Mouse (Mus musculus) hindbrain, embryonic 11.5 days (tissue): Measurements from ENCODE around the gene Filip1. TPM values are rescaled to one million over a fixed set of nuclear protein-coding genes. Genes with fewer than 3 reads are reported as not detected.

Experiments used
- ATAC-seq: fragments of 200-750 bp; cut with Nextera tagmentation; 2 replicates; pipeline ENCODE4 v1.8.0; 2017; ENCODE audit warnings: mild to moderate bottlenecking, moderate TSS enrichment, moderate library complexity; ENCODE audit not compliant: low FRiP score
- DNase-seq: peaks from one replicate; pipeline ENCODE4 v3.0.0-alpha.2; 2015; ENCODE audit warnings: low spot score
- H3K27ac ChIP-seq: fragments of 300-500 bp; sonication (generic); 2 replicates; pipeline ENCODE4 v1.5.1; 2014; ENCODE audit warnings: mild to moderate bottlenecking, low read depth, low read length
- H3K27me3 ChIP-seq: fragments of 300-500 bp; sonication (generic); 2 replicates; pipeline ENCODE4 v1.6.1; 2014; ENCODE audit warnings: mild to moderate bottlenecking, low read length, moderate library complexity, mixed read lengths; ENCODE audit not compliant: control insufficient read depth, insufficient read depth
- H3K36me3 ChIP-seq: fragments of 300-500 bp; sonication (generic); 2 replicates; pipeline ENCODE4 v1.6.1; 2014; ENCODE audit warnings: mild to moderate bottlenecking, low read length, moderate library complexity, mixed read lengths; ENCODE audit not compliant: control insufficient read depth, insufficient read depth
- H3K4me1 ChIP-seq: fragments of 300-500 bp; sonication (generic); replicated peaks from 2 replicates; pipeline ENCODE4 v1.6.1; 2014; ENCODE audit warnings: low read length, mixed read lengths; ENCODE audit not compliant: control insufficient read depth, insufficient read depth
- H3K4me2 ChIP-seq: fragments of 300-500 bp; sonication (generic); replicated peaks from 2 replicates; pipeline ENCODE4 v1.6.1; 2014; ENCODE audit warnings: mild to moderate bottlenecking, low read depth, low read length
- H3K4me3 ChIP-seq: fragments of 300-500 bp; sonication (generic); 2 replicates; pipeline ENCODE4 v1.5.1; 2014; ENCODE audit warnings: low read depth, low read length
- H3K9ac ChIP-seq: fragments of 300-500 bp; sonication (generic); 2 replicates; pipeline ENCODE4 v1.6.1; 2014; ENCODE audit warnings: low read depth, low read length
- H3K9me3 ChIP-seq: fragments of 300-500 bp; sonication (generic); 2 replicates; pipeline ENCODE4 v1.6.1; 2016; ENCODE audit warnings: low read length; ENCODE audit not compliant: control insufficient read depth
- WGBS: fragments of 180-500 bp; shearing (Covaris S2); extraction: QIAGEN DNeasy Blood & Tissue Kit; methylation state at CpG from one replicate; pipeline ENCODE4 v1.1.7; 2014; 5-methylcytosine and 5-hydroxymethylcytosine counted together
- polyA plus RNA-seq: library from polyadenylated mRNA; unstranded; fragments of >200 nt; fragmentation: Nextera tagmentation; extraction: Ambion mirVana; gene quantifications from 2 replicates; pipeline ENCODE4 v1.2.1, GENCODE M21; 2014

Gene Filip1
- polyA plus RNA-seq, 1 experiment from 2014 or later: 5.6 TPM

DNA sequence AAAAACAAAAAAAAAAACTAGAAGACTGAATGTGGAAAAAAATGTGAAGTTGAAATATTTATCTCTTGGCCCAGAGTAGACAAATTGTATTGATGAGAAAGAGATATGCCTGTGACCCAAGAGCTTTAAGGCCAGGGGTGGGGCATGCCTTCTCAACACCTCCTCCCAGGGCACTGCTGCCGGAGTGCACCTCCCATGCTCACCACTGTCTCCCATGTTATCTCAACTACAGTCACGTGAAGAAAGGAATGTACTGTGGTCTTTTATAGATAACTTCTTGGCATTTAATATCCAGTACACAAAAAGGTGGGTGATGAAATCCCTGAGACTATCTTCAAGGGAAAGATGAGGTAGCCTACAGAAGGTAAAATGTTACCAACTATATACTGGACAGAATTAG, 64.7 kb downstream of the Filip1 start:
- DNase-seq: no peak

DNA sequence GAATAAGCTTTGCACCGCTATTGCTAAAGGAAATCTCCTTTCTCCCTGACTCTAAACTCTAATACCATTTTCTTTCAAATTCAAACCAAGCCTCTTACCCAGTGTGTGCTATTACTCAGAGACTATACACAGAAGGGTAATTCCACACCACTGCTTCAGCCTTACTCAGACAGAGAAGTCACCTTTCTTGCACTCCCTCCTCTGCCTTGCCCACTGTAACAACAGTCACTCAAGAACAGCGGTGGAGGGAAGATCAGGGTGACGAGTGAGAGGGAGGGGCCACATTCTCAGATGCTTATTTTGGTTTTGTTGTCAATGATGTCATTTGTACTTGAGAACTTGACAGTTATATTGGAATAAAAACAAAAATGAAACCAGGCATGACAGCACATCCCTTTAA, 65.2 kb downstream of the Filip1 start:
- ATAC-seq (no peak), DNase-seq (no peak)
- 82% methylated on average over 3 of the region's 3 CpGs for WGBS
- H3K27ac ChIP-seq: no peak overlapping the region
- no peaks in the 10 kb centered on the region for H3K36me3 ChIP-seq
- no peak overlapping the region for H3K9ac ChIP-seq
- H3K4me1 ChIP-seq: no peaks in the 10 kb centered on the region
- H3K4me2 ChIP-seq: no peak overlapping the region
- no peaks in the 10 kb centered on the region for H3K9me3 ChIP-seq
- H3K4me3 ChIP-seq: no peak overlapping the region
- no peaks in the 10 kb centered on the region for H3K27me3 ChIP-seq

More for the DNA sequence above, 64.7 kb downstream of the Filip1 start:
- Histone ChIP-seq H3K9ac (no peak overlapping the region), H3K36me3 (no peaks in the 10 kb centered on the region), H3K27me3 (no peaks in the 10 kb centered on the region), H3K9me3 (no peaks in the 10 kb centered on the region), H3K4me1 (no peaks in the 10 kb centered on the region), H3K4me2 (no peak overlapping the region), H3K4me3 (no peak overlapping the region), H3K27ac (no peak overlapping the region)
- ATAC-seq: no peak
- 66% methylated on average over 2 of the region's 2 CpGs for WGBS

DNA sequence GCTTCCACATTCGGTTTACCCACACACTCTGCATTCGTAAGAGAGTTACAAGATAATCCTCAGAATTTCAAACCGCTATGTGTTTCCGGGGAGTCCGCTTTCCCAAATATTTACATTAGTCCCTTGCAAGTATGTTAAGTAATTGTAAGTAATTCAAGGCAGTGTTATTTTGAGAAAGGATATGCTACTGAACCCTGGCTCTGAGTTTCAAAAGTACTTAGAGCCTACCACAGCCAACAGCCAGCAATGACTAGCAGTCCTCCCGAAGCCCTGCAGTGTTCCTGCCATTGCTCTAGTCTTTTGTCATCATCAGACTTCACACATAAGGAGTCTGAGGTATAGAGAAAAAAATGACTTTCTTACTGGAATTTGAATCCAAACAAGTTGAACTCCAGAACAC, 67.8 kb downstream of the Filip1 start:
- Histone ChIP-seq H3K36me3 (no peaks in the 10 kb centered on the region), H3K9me3 (no peaks in the 10 kb centered on the region), H3K4me2 (no peak overlapping the region), H3K27ac (no peak overlapping the region), H3K4me1 (no peaks in the 10 kb centered on the region), H3K9ac (no peak overlapping the region), H3K4me3 (no peak overlapping the region), H3K27me3 (no peaks in the 10 kb centered on the region)
- DNase-seq: no peak
- no peak for ATAC-seq
- WGBS: 86% methylated on average over 6 of the region's 6 CpGs

DNA sequence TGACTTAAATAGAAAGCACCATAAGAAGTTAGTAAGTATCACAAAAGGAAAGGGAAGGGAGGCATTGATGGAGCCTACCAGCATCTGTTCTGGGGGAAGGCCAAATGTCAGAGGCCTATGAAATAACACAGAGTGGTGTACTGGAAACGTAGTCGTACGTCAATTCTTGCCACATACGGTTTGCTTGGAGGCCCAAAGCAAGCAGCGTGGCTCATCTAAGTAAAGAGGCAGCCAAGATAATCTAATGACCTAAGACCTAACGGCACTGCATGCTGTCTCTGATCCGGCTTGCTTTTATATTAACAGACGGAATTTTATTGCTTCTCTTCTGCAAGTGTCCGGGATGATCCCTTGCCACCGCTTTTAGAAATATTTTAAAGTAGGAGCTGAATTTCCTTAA, 68.7 kb downstream of the Filip1 start:
- H3K4me2 ChIP-seq: no peak overlapping the region
- H3K4me1 ChIP-seq: no peaks in the 10 kb centered on the region
- no peaks in the 10 kb centered on the region for H3K27me3 ChIP-seq
- no peak overlapping the region for H3K27ac ChIP-seq
- WGBS: 79% methylated on average over 10 of the region's 10 CpGs
- ATAC-seq (no peak), DNase-seq (no peak)
- H3K4me3 ChIP-seq: no peak overlapping the region
- no peak overlapping the region for H3K9ac ChIP-seq
- no peaks in the 10 kb centered on the region for H3K36me3 ChIP-seq
- no peaks in the 10 kb centered on the region for H3K9me3 ChIP-seq

DNA sequence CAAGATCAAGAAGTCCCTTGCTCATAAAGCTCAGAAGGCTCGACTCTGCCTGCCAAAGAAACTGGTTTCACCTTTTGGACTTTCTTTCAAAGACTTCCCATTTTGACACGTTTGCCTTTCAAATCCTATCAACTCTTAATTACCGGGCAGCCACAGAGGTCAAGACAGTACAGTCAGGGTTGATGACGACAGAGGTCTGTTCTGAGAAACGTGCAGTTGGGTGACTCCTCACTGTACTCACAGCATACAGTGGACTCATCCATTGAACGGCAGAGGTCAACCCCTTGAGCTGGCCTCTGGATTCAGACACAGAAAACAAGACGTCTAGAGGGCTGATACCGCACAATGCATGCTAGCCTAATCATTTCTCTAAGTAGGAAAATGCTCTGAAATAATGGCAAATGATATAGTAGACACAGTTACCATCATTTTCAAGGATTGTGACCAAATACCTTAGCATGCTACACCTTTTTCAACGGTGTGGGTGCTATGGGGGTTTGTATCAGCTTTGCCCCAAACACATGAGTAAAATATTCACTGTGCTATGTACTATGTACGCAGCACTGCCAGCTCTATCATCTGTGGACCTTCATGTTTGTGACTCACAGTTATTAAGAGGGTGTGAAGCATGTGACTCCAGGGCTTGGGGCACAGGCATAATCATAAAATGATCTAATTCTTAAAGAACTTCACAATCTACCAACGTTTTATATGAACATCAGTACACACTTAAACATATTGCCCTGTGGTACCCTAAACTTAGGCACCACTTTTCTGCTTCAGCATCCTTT, 74.0 kb downstream of the Filip1 start:
- Histone ChIP-seq H3K4me3 (no peak overlapping the region), H3K4me2 (no peak overlapping the region), H3K4me1 (no peaks in the 10 kb centered on the region), H3K9me3 (no peaks in the 10 kb centered on the region), H3K27ac (no peak overlapping the region), H3K36me3 (no peaks in the 10 kb centered on the region), H3K9ac (no peak overlapping the region), H3K27me3 (no peaks in the 10 kb centered on the region)
- DNase-seq: no peak
- 77% methylated on average over 11 of the region's 11 CpGs for WGBS
- no peak for ATAC-seq

DNA sequence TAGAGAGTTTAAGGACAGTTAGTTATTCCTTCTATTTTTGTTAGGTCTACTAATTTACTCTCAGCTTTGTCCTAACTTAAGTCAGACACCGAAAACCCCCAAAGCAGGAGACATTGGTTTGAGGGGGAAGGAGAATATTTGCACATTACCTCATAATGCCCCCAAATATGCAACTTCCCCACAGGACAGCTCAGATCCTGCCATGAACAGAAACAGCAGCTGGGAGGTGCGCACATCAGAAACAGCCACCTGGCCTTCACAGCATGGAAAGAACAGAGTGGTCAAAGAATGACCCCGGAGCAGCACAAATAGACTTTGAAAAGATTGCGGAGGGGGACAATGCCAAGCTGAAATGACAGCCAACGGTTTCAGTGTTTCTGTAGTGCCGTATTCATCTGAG, 75.1 kb downstream of the Filip1 start:
- no peak for ATAC-seq
- no peak overlapping the region for H3K9ac ChIP-seq
- no peaks in the 10 kb centered on the region for H3K9me3 ChIP-seq
- H3K4me1 ChIP-seq: no peaks in the 10 kb centered on the region
- WGBS: 62% methylated on average over 6 of the region's 6 CpGs
- no peak overlapping the region for H3K4me2 ChIP-seq
- no peaks in the 10 kb centered on the region for H3K36me3 ChIP-seq
- H3K27ac ChIP-seq: no peak overlapping the region
- H3K4me3 ChIP-seq: no peak overlapping the region
- no peak for DNase-seq
- no peaks in the 10 kb centered on the region for H3K27me3 ChIP-seq

DNA sequence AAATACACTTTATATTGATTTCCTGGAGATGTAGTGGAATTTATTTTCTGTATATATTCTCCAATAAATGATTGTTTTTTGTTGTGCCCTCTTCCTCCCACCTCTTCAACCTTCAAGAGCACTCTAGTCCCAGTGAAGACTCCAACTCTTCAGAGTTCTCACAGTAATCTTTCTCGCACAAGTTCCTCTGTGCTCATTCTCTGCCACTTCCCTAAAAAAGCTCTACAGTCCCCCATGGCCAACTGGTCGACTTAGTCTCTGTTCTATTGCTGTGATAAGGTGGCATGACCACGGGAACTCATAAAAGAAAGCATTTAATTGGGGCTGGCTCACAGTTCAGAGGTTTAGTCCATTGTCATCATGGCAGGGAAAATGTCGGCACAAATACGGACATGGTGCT, 80.1 kb downstream of the Filip1 start:
- 91% methylated on average over 5 of the region's 5 CpGs for WGBS

DNA sequence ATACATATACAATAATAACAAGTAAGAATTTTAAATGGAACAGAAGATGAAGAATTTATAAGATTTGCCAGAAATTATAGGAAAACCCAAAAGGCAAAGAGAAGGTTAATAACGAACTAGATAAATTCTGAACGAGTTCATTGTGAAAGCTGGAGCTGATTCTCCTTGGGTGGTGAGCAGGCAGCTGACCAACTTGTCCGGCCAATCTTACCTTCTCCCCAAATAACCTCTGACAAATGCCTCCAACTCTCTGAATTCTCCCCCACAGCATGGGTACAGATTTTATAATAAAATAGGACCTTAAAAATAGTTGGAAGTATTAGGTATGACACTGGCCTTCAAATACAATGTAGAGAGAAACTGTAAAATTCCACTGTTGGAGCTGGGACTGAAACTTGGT, 84.6 kb downstream of the Filip1 start:
- Histone ChIP-seq H3K27ac (no peak overlapping the region), H3K9me3 (no peaks in the 10 kb centered on the region), H3K4me3 (no peak overlapping the region), H3K4me2 (no peak overlapping the region), H3K36me3 (no peaks in the 10 kb centered on the region), H3K9ac (no peak overlapping the region), H3K27me3 (no peaks in the 10 kb centered on the region), H3K4me1 (no peaks in the 10 kb centered on the region)
- DNase-seq: no peak
- no peak for ATAC-seq
- 92% methylated on average over 3 of the region's 3 CpGs for WGBS

More for the DNA sequence above, 80.1 kb downstream of the Filip1 start:
- Histone ChIP-seq H3K27me3 (no peaks in the 10 kb centered on the region), H3K27ac (no peak overlapping the region), H3K4me2 (no peak overlapping the region), H3K9me3 (no peaks in the 10 kb centered on the region), H3K4me3 (no peak overlapping the region), H3K4me1 (no peaks in the 10 kb centered on the region), H3K36me3 (no peaks in the 10 kb centered on the region), H3K9ac (no peak overlapping the region)
- DNase-seq (no peak), ATAC-seq (no peak)

DNA sequence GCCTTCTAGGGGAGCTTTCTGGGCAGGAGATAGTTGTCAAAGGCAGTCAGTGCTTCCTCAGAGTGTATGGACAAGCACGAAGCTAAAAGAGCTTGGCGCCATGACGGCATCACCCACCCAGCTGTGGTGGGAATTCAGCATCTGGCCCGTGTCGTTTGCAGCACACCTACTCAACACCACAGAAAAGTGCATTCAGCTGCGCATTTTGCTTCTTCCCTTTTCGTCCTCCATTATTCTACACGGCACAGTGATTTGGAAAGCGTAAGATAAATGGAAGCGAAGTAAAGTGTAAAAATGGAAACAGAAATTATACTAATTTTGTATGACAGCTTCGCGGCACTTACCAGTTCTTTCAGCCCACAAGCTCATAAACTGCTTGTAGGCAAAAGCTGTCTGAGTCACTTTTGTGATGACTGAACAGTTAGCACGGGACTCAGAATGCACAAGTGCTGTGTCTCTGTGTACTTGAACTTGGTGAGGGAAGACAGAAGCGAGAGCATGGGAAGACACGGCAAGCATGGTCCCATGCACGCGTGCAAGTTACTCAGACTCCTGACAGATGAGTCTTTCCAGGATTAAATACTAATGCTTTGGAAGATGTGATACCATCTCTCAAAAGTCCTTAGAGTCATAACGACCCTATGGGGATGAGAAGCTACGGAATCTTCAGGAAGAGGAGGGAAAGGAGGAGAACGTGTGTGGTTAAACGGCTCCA, 85.3 kb downstream of the Filip1 start:
- Histone ChIP-seq H3K4me3 (no peak overlapping the region), H3K9me3 (no peaks in the 10 kb centered on the region), H3K9ac (no peak overlapping the region), H3K36me3 (no peaks in the 10 kb centered on the region), H3K27ac (no peak overlapping the region), H3K27me3 (no peaks in the 10 kb centered on the region), H3K4me1 (no peaks in the 10 kb centered on the region), H3K4me2 (no peak overlapping the region)
- no peak for ATAC-seq
- 92% methylated on average over 21 of the region's 21 CpGs for WGBS
- no peak for DNase-seq
